Mouse (Mus musculus) left cerebral cortex, postnatal 14 days (tissue): ENCODE measurements at regions not wholly inside any gene's neighbourhood (a gene's known extent, or its start where the extent isn't known, plus 50 kb on each side); places are given as distances from the start of the nearest gene placed in this dataset.
"Not testable (repeated sequence)": the region's sequence is repeated elsewhere in the genome, so short reads cannot be mapped to it uniquely, and the experiment has no call there.

Experiments used
- DNase-seq, 2 experiments: peaks; one replicate each; pipeline ENCODE4 v3.0.0; 2021 to 2022; ENCODE audit warnings: low spot score in 2 of 2, mixed read lengths in 1 of 2
- intact Hi-C: fragments of 180-260 bp; cut with DNase I; formaldehyde crosslinking; loops from one replicate; pipeline ENCODE4 v1.15.1; 2025

DNA sequence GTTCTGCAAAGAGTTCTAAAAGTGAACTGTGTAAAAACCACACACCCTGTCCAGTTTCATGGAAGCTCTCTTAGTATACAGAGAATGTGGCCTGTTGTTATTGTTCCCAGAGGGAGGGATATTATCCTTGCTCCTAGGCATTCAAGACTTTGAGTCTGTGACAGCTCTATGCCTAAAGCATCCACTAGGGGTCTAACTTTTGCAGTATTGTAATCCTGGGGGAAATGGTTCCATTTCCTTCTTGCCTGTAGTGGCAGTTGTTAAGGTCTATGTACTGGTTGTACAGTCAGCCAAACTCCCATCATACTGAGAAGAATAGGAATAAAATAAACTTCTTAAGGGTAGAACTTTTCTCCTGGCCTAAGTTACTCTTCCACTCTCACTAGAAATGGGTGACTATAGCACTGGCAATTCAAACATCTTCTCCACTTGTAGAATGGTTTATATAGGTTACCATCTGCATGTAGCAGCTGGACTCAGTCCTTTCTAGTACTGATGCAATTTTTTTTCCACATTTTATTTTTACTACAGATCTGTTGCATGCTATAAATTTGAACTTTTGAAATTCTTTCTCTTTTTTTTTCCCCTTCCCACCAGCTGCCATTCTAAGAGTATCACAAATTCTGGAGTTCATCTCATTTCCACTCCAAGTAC lies 51.4 kb upstream of the Dpt start:
- intact Hi-C loops, result no loop called here
- DNase-seq, result peak in 1 of 2 experiments; percentile 35

DNA sequence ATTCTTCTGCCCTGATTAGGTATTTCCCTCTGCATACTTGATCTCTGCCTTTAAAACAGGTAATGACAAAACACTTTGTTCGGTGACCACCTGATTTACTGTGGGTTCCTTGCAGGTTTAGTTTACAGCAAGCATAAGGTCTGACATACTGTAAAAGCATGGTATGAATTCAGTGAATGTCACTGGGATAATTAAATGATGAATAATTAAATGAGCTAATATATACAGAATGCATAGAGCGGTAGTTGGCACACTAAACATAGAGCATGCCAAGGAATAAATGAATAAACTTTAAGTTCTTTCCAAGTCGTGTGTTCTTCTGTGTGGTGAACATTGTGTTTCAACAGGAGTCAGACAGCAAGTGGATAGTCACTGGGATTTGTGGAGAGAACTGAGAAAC lies 51.9 kb upstream of the Dpt start:
- intact Hi-C loops, result no loop called here
- no peak for DNase-seq

DNA sequence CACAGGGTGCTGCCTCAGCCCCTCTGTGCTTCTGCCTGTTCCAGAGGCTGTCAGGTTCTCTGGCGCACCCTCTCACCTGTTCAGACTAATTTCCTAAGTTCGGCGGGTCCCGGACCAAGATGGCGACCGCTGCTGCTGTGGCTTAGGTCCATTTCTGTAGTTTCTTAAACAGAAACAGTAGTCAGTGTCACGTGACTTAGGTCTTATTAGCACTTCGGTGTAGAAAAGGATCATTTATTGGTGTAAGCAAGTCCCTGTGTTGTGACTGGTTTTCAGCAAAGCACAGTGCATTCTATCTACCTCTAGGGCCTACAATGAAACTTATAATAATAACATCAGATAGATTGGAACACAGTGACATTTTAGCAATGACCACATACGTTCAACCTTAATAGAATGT lies 53.5 kb upstream of the Dpt start:
- DNase-seq, intact Hi-C loops: not testable (repeated sequence)

DNA sequence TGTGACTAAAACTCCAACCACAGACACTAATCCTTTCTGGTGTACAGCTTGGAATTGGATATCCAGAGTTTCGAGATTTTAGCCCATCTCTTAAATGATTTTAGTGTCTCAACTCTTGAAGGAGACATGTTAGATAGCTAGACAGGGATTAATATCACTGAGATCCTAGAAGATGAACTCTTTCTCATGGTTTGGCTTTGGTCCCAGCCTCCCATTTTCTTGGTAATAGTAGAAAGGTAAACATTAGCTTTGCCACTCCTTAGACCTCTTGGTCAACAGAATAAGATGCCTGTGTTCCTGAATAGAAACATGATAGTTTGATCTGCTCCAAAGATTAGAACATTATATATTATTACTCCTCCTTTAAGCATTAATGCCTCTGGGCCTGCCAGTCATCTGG lies 60.8 kb upstream of the Dpt start:
- intact Hi-C loops, result no loop called here

DNA sequence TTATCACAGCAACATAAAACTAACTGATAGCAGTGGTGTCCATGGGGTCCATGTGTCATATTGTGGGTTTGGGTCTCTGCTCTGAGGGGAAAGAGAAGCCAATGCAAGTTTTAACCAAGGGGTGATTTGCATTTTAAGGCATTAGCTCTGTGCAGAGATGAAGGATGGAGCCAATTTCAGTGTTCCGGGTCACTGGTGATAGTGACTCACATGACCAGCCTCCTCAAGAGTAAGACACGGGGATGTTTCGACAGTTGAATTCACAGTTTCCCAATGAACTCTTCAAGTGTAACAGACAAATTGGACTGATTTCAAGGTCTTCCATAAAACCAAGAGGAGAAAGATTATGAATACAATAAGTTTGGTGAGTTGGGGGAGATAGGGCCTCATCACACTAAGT lies 62.7 kb upstream of the Dpt start:
- no peak for DNase-seq
- intact Hi-C loops, result no loop called here

More for the DNA sequence above, 60.8 kb upstream of the Dpt start:
- no peak for DNase-seq

DNA sequence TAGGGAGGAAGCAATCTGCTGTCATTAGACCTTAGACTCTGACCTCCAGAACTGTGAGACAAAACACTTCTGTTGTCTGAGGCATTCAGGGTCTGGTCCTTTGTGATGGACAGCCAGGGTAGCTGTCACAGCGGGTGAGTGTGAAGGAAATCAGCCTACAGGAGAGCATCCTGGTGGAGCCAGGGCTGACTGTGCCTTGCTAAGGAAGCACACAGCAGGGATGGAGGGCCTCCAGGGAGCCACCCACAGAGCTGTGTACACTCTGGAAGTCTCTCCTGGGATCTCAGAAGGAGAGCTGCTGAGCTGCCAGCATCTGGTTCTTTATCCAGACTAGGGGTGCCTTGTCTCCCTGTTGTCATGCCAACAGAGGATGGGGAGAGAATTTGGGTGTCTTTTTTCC lies 74.4 kb upstream of the Dpt start:
- peak; percentile 69 to 80 for DNase-seq
- intact Hi-C loops, result no loop called here

DNA sequence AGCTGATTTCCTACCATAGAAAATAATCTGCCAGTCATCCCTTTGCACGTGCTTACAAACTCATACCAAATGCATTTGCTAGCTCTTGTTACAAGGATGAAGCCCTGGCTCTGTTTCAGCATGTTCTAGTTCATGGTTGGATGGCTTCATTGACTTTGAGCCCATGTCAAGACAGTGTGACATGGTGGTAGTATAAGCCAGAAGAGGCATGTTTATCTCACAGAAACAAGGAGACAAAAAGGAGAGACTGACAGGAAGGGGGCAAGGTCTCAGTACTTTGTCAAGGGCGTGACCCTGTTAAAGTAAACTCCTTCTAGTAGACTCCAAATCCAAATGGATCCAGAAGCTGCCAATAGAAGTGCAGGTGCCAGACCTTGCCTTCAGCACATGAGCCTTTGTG lies 81.5 kb upstream of the Dpt start:
- no peak for DNase-seq
- intact Hi-C loops, result no loop called here

DNA sequence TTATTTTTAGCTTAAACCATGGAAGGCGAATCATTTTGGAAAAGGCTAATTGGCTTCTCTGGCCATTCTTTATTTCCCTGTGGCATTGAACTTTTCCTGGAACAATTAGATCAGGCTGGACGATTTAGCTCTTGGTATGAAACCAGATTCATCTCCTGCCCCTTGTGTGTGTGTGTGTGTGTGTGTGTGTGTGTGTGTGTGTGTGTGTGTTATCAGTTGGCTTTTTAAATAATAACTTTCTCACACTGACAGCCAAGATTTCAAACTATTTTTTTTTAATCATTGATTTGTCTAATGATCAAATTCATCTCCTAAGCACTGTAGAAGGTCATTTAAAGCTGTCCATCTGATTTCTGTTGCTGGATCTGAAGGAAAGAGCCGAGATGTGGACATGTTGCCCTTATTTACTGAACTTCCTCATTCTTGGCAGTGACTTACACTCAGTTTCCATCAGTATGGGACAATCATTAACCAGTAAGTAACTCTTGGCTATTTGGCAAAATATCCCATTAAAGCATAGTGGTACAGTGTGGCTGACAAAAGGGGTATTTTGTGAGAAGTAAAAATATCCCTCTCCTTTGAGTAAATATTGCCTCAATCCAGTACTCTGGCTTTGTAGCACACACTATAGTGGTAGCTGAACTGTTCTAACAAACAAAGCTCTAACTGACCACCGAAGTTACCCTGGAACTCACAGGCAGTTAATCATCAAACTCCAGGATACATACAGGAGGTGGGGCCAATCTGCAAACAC lies 82.5 kb upstream of the Dpt start:
- intact Hi-C loops, result no loop called here
- DNase-seq, result no peak

DNA sequence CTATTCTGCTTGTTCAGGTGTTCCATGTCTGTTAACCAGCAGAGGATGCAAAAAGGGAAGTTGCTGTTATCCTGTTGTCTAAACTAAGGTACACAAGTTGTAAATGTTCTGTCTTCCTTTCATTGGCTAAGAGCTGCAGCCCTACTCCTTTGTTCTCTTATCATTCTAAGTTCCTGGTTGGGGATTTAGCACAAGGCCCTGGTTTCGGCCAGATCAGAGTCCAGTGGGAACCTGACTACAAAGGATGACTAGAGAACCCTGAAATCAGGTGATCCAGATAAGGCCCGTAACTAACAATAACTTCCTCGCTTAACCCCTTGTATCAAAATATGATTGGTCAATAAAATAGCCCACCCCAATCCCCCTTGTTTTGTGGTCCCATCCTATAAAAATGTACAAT lies 83.9 kb upstream of the Dpt start:
- no peak for DNase-seq
- intact Hi-C loops, result no loop called here

DNA sequence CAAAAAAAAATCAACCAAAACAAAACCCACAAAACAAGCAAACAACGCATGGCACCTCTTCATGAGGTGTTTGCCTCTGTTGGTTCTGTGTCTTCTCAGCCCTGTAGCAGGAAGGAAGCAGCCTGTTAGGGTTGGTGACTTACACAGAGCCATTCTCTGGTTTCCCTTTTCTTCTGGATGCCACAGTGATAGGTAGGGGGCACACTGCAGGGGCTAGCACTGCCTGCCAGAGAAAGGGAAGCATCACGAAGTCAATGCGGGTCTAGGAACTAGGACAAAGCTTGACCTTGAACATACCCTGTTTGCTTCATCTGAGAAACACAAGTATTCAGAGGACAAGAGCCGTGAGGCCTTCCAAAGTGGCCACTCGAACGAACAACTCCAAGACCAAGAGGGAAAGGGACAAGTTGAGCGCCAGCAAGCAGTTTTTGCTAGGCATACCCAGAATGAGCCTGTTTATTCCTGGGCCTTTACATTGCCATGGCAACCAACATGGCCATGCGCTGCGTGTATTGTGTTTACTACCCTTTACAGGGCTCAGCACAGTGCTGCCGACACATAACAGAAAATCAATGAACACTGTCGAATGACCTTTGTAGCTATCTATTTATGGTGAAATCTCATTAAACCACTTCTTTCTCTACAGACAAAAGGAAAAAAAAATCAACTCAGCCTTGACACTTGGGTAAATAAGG lies 91.9 kb upstream of the Dpt start:
- peak in 1 of 2 experiments; percentile 55 for DNase-seq
- intact Hi-C loops, result no loop called here

DNA sequence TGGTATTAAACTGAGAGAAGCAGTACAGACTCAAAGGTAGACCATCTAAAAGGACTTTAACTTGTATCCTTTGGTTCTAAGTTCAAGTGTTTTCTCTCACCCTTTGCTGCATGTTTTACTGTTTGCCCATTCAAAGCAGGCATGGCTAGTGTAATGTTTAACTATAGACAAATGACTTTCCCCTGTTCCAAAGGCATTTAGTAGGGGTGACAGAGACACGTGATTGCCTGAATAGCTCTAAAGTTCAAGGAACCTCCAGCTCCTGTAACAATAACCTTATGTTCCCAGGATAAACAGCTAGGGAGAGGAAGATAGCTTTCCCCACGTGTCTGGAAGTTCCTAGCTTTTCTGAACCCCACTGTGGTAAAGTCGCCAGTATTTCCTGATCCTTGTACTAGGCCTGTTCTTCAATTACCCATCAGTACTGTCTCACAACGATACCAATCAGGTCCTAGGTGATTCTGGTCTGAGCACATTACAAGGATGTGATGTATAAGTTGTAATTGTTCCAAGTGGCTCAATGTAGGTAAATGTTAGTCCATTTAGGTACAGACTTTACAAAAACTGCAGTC lies 92.8 kb upstream of the Dpt start:
- no peak for DNase-seq
- intact Hi-C loops, result no loop called here

DNA sequence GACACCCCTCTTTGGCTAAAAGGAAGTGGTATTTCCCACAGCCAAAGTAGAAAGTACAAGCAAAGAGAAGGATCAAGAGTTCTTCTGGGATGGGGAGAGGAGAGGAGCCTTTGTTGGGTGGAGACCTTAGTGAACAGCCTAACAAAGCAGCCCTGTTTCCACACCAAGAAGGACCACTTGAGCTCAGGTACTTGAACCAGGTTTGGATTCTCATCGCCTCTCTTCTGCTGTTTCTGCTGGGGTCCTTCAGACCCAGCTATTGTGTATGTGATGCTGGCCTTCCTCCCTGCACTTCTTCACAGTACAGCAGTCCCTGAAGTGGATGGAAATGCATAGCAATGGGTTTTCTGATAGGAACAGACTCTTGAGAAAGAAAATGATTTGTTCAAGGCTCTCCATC lies 106.4 kb upstream of the Dpt start:
- DNase-seq, result no peak
- intact Hi-C loops, result no loop called here

DNA sequence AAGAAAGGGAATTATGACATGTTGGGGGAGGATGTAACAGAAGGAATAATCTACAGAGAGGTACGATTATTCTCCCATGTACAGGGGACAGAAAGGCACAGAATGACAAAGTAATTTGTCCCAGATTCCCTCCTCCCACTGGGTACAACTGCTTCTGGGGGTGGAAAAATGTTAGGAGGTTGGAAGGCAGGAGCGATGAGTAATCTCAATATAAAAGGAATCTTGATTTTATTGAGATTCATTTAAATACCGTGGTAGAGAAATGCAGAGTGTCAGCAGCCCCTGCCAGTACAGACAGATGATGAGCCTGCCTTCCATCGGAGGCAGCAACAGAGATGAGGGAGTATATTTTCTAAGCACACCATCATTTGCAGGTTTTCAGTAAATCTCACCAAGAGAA lies 107.1 kb upstream of the Dpt start:
- intact Hi-C loops, result loop anchor here (10.0 kb wide), 1 partner anchor 415 kb away; no protein-coding TSS in a partner anchor

DNA sequence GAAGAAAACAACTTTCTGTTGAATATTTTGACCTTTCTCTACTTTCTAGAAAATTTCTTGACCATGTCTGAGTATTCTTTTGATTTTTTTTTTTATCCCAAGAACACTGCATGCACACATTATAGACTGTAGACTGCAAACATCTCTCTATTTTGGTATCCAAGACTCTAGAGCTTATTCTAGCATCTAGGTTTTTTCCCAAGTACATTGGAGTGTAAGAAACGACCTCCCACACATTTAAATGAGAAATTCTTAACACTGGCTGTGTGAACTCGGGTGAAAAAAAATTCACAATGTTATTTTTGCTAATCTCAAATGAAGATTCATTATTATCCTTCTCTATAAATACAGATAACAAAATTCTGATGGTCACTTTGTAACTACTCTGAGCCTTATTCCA lies 112.0 kb upstream of the Dpt start:
- intact Hi-C loops, result loop anchor here (5.0 to 10.0 kb wide), 2 partner anchors 92 to 420 kb away; no protein-coding TSS in a partner anchor
- peak in 1 of 2 experiments; percentile 76 for DNase-seq

More for the DNA sequence above, 107.1 kb upstream of the Dpt start:
- DNase-seq, result peak; percentile 55 to 68

DNA sequence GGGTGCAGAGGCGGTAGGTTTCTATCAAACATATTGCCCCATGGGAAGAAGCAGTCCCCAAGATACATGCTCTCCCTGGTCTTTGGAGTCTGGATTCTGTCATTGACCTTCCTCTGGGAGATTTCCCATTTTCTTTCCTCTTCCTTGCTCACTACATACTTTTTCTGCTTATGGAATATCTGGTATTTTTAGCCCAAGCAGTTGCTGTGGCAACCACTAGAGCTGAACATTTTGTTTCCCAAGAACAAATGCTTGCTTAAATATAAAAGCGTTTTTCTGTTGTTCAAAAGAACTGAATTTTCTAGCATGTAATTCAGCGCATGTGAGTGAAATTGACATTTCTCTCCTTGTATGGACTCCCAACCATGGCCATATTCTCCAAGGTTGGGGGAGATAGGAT lies 112.7 kb upstream of the Dpt start:
- peak; percentile 74 to 86 for DNase-seq
- intact Hi-C loops, result loop anchor here (2.0 to 10.0 kb wide), 3 partner anchors 91 to 421 kb away; no protein-coding TSS in a partner anchor

DNA sequence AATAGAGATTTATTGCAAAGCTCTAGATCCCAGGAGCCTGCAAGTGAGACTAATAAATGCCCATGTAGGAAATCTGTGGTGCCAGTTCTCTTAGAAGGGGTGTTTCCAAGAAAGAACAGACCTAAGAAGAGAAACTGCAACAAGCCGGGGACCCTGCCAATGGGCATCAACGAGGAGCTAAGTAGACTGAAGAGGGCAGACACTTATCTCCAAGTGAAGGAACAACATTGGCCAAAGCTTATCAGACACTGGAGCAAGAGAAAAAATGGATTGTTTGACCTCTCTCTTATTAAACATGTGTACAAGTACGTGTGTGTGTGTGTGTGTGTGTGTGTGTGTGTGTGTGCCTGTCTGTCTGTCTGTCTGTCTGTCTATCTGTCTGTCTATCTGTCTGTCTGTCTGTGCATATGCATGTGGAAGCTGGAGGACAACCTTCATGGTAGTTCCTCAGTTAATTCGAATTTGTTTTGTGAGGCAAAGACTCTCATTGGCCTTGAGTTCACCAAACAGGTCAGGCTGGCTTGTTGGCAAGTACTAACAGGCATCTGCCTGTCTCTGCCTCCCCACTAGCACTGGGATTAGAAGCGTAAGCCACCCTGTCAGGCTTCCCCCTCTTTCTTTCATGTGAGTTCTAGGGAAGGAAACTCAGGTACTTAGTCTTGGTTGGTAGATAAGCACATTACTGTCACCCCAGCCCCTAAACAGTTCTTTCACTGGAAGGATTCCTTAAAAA lies 113.4 kb upstream of the Dpt start:
- intact Hi-C loops, result loop anchor here (2.0 to 10.0 kb wide), 3 partner anchors 91 to 422 kb away; no protein-coding TSS in a partner anchor
- no peak for DNase-seq

DNA sequence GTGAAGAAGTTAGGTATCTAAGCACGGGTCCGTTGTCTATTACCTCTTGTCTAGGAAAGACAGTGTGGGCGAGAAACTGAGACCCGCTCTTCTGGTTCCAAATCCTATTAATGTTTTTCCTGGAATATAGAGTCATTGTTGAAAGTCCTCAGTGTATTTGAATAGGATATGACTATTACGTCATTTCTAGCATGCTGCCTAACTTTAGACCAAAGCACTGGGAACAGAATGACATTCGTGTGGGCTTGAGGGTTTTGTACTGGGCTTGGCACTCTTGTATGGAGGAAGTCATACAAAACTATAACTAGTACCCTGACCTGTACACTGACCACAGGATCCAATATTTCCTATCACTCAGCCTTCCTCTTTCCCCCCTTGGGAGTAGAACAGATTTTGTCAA lies 114.0 kb upstream of the Dpt start:
- peak in 1 of 2 experiments; percentile 33 for DNase-seq
- intact Hi-C loops, result loop anchor here (2.0 to 10.0 kb wide), 3 partner anchors 90 to 422 kb away; no protein-coding TSS in a partner anchor

DNA sequence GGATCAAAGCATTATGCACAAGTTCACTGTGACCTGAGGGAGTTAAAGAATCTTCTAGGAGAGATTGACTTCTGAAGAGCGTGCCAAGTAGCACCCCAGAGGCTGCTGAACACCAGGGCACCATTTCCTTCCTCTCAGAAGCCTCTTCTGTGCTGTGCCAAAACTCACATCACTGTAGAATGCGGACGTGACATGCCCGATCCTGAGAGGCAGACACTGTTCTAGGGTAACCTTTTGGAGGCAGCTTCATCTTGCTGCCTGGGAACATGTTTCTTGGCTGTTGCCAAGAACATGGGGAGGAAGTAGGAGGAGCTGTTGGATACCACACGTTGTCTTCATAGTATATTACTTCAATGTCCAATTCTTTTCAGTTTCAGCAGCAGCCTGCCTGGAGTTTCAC lies 114.9 kb upstream of the Dpt start:
- intact Hi-C loops, result loop anchor here (5.0 to 10.0 kb wide), 2 partner anchors 89 to 423 kb away; no protein-coding TSS in a partner anchor
- DNase-seq, result peak; percentile 32 to 73

DNA sequence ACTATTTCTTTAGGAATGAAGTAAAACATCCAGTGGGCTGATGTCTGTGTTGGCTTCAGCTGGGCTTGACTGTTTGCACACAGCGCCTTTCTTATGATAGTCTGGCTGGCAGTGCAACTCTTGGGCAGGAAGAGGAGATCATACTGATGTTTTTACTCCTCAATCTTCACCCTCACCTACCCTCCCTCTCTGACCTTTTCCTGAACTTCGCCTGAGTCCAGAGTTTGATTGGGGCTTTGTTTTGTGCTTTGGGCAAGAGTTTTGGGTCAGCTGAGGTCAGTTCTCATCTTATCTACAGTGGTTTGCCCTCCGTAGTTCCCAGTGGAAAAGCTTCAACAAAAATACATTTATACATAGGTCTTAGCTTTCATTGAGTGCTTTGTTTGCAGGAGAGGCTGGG lies 118.1 kb upstream of the Dpt start:
- DNase-seq, result no peak
- intact Hi-C loops, result no loop called here
